Mouse (Mus musculus): Measurements from ENCODE around the gene Tmco1. TPM values are rescaled to one million over a fixed set of nuclear protein-coding genes. Genes with fewer than 3 reads are reported as not detected.
"Not testable (repeated sequence)": the region's sequence is repeated elsewhere in the genome, so short reads cannot be mapped to it uniquely, and the experiment has no call there.

Gene Tmco1
- polyA plus RNA-seq, 1 experiment from 2014 or later = 79.7 TPM

DNA sequence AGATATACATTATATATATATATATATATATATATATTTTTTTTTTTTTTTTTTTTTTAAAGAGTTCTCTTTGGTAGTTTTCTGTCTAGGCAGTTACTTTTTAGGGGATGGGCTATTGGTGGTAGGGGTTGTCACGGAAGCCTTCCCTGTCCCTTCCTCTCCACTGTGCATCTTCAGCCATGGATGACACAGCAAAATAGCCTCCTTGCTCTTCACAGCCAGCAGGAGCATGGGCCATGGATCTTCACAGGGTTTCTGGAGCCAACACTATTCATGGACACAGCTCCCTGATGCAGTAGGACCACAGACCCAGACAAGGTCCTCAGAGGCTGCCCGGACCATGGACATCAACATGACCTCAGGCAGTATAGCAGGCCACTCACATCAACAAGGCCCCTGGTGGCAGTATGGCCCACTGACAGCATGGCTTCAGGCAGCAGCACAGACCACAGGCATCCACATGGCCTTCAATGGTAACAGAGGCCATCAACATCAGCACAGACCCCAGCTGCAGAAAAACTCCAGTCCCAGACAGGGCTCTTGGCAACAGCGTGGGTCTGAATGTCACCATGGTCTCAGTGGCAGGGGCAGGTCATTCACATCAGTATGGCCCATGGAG is 32.8 kb downstream of the Tmco1 start:
- no peak overlapping the region for H3K9ac ChIP-seq (replicated peaks; ENCODE audit: low read depth, low read length)
- no peaks in the 10 kb centered on the region for H3K27me3 ChIP-seq (replicated peaks; ENCODE audit: control insufficient read depth, insufficient read depth, low read length)
- H3K36me3 ChIP-seq (ENCODE audit: control insufficient read depth, insufficient read depth) = no peaks in the 10 kb centered on the region
- no peak overlapping the region for H3K4me3 ChIP-seq (replicated peaks; ENCODE audit: low read length)
- H3K9me3 ChIP-seq (ENCODE audit: control insufficient read depth, low read length) = no peaks in the 10 kb centered on the region
- peaks cover 11% of the 10 kb centered on the region; the same call in 1 of the 2 replicates for H3K4me1 ChIP-seq (replicated peaks; ENCODE audit: control insufficient read depth, insufficient read depth, low read length)
- no peak overlapping the region for H3K27ac ChIP-seq (ENCODE audit: low read length)
- no peak for ATAC-seq
- no peak overlapping the region; the same call in 1 of the 2 replicates for H3K4me2 ChIP-seq (ENCODE audit: low read length)
- 94% methylated on average over 3 of the region's 3 CpGs for WGBS

DNA sequence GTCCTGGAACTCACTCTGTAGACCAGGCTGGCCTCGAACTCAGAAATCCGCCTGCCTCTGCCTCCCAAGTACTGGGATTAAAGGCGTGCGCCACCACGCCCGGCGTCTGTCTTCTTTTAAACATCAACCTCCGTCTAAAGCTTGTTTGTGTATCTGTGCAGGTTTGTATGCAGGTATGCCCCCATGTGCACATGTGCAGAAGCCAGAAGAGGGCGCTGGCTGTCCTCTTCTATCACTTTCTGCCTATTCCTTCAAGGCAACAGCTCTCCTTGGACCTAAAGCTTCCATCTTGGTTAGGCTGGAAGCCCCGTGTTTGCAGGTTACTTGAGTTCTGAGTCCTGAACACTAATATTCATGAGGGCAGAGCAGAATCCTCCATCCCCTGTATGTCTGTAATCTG is 34.7 kb downstream of the Tmco1 start:
- Histone ChIP-seq H3K9me3 (ENCODE audit: control insufficient read depth, low read length) (no peaks in the 10 kb centered on the region), H3K27me3 (replicated peaks; ENCODE audit: control insufficient read depth, insufficient read depth, low read length) (no peaks in the 10 kb centered on the region), H3K4me1 (replicated peaks; ENCODE audit: control insufficient read depth, insufficient read depth, low read length) (peaks cover 7% of the 10 kb centered on the region; the same call in 1 of the 2 replicates), H3K36me3 (ENCODE audit: control insufficient read depth, insufficient read depth) (no peaks in the 10 kb centered on the region), H3K4me3 (replicated peaks; ENCODE audit: low read length) (no peak overlapping the region), H3K27ac (ENCODE audit: low read length) (no peak overlapping the region), H3K4me2 (ENCODE audit: low read length) (no peak overlapping the region), H3K9ac (replicated peaks; ENCODE audit: low read depth, low read length) (no peak overlapping the region)
- ATAC-seq = no peak
- 91% methylated on average over 9 of the region's 10 CpGs for WGBS

GRCm38 (mm10) chr1:167345994-167346520 is 37.9 kb downstream of the Tmco1 start:
- WGBS = 94% methylated on average over 10 of the region's 10 CpGs
- not testable (repeated sequence) for ATAC-seq

DNA sequence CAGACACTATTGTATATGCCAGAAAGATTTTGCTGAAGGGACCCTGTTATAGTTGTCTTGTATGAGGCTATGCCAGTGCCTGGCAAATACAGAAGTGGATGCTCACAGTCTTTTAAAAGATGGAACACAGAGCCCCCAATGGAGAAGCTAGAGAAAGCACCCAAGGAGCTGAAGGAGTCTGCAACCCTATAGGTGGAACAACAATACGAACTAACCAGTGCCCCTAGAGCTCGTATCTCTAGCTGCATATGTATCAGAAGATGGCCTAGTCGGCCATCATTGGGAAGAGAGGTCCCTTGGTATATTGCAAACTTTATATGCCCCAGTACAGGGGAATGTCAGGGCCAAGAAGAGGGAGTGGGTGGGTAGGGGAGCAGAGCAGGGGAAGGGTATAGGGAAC is 41.0 kb downstream of the Tmco1 start:
- 51% methylated on average over 3 of the region's 3 CpGs for WGBS
- H3K9me3 ChIP-seq (ENCODE audit: control insufficient read depth, low read length); H3K4me3 ChIP-seq (replicated peaks; ENCODE audit: low read length); ATAC-seq; H3K9ac ChIP-seq (replicated peaks; ENCODE audit: low read depth, low read length); H3K27ac ChIP-seq (ENCODE audit: low read length); H3K4me1 ChIP-seq (replicated peaks; ENCODE audit: control insufficient read depth, insufficient read depth, low read length); H3K27me3 ChIP-seq (replicated peaks; ENCODE audit: control insufficient read depth, insufficient read depth, low read length); H3K36me3 ChIP-seq (ENCODE audit: control insufficient read depth, insufficient read depth); H3K4me2 ChIP-seq (ENCODE audit: low read length): not testable (repeated sequence)

More at GRCm38 (mm10) chr1:167345994-167346520, 37.9 kb downstream of the Tmco1 start:
- H3K27me3 ChIP-seq (replicated peaks; ENCODE audit: control insufficient read depth, insufficient read depth, low read length); H3K9ac ChIP-seq (replicated peaks; ENCODE audit: low read depth, low read length); H3K4me2 ChIP-seq (ENCODE audit: low read length); H3K27ac ChIP-seq (ENCODE audit: low read length); H3K4me1 ChIP-seq (replicated peaks; ENCODE audit: control insufficient read depth, insufficient read depth, low read length); H3K4me3 ChIP-seq (replicated peaks; ENCODE audit: low read length); H3K36me3 ChIP-seq (ENCODE audit: control insufficient read depth, insufficient read depth); H3K9me3 ChIP-seq (ENCODE audit: control insufficient read depth, low read length): not testable (repeated sequence)

- H3K4me2 ChIP-seq (ENCODE audit: low read length) = peak within 1 kb of the TSS; percentile 81
- peak within 1 kb of the TSS; percentile 57 for H3K27ac ChIP-seq (ENCODE audit: low read length)
- H3K9me3 ChIP-seq (ENCODE audit: control insufficient read depth, low read length) = no peaks in the 10 kb centered on the region
- peak within 1 kb of the TSS; percentile 72 for H3K9ac ChIP-seq (replicated peaks; ENCODE audit: low read depth, low read length)
- H3K27me3 ChIP-seq (replicated peaks; ENCODE audit: control insufficient read depth, insufficient read depth, low read length) = no peaks in the 10 kb centered on the region
- H3K36me3 ChIP-seq (ENCODE audit: control insufficient read depth, insufficient read depth) = no peaks in the 10 kb centered on the region; the same call in 1 of the 2 replicates
- H3K4me3 ChIP-seq (replicated peaks; ENCODE audit: low read length) = peak within 1 kb of the TSS; percentile 77
- WGBS = under 1% methylated on average over 55 of the region's 55 CpGs
- H3K4me1 ChIP-seq (replicated peaks; ENCODE audit: control insufficient read depth, insufficient read depth, low read length) = 0 out of 2 replicates have a peak, but pooled peaks cover 3% of the 10 kb centered on the region
- peak; percentile 98 for ATAC-seq
Measured at GRCm38 (mm10) chr1:167349815-167350596, 41.8 kb downstream of the Tmco1 start, which contains the start of gene Aldh9a1. Gene Aldh9a1 (plus strand): TSS chr1:167349991.

- no peak overlapping the region; the same call in 1 of the 2 replicates for H3K27ac ChIP-seq (ENCODE audit: low read length)
- H3K9ac ChIP-seq (replicated peaks; ENCODE audit: low read depth, low read length) = peak overlapping the region; percentile 72
- H3K27me3 ChIP-seq (replicated peaks; ENCODE audit: control insufficient read depth, insufficient read depth, low read length) = no peaks in the 10 kb centered on the region
- 0 out of 2 replicates have a peak, but pooled peaks cover 3% of the 10 kb centered on the region for H3K4me1 ChIP-seq (replicated peaks; ENCODE audit: control insufficient read depth, insufficient read depth, low read length)
- H3K36me3 ChIP-seq (ENCODE audit: control insufficient read depth, insufficient read depth) = no peaks in the 10 kb centered on the region; the same call in 1 of the 2 replicates
- H3K9me3 ChIP-seq (ENCODE audit: control insufficient read depth, low read length) = no peaks in the 10 kb centered on the region
- no peak; the same call in 1 of the 2 replicates for ATAC-seq
- WGBS = 34% methylated on average over 13 of the region's 13 CpGs
- H3K4me3 ChIP-seq (replicated peaks; ENCODE audit: low read length) = peak overlapping the region; percentile 77
- peak overlapping the region; percentile 81 for H3K4me2 ChIP-seq (ENCODE audit: low read length)
Measured at GRCm38 (mm10) chr1:167350597-167351415, 42.6 kb downstream of the Tmco1 start.

GRCm38 (mm10) chr1:167352403-167352802 is 44.2 kb downstream of the Tmco1 start:
- ATAC-seq = no peak
- H3K4me3 ChIP-seq (replicated peaks; ENCODE audit: low read length) = no peak overlapping the region
- no peak overlapping the region for H3K4me2 ChIP-seq (ENCODE audit: low read length)
- no peaks in the 10 kb centered on the region for H3K27me3 ChIP-seq (replicated peaks; ENCODE audit: control insufficient read depth, insufficient read depth, low read length)
- no peaks in the 10 kb centered on the region for H3K9me3 ChIP-seq (ENCODE audit: control insufficient read depth, low read length)
- no peak overlapping the region for H3K27ac ChIP-seq (ENCODE audit: low read length)
- 0 out of 2 replicates have a peak, but pooled peaks cover 3% of the 10 kb centered on the region for H3K4me1 ChIP-seq (replicated peaks; ENCODE audit: control insufficient read depth, insufficient read depth, low read length)
- H3K9ac ChIP-seq (replicated peaks; ENCODE audit: low read depth, low read length) = no peak overlapping the region
- 89% methylated on average over 14 of the region's 14 CpGs for WGBS
- no peaks in the 10 kb centered on the region; the same call in 1 of the 2 replicates for H3K36me3 ChIP-seq (ENCODE audit: control insufficient read depth, insufficient read depth)

GRCm38 (mm10) chr1:167357387-167357786 is 49.2 kb downstream of the Tmco1 start:
- no peaks in the 10 kb centered on the region for H3K9me3 ChIP-seq (ENCODE audit: control insufficient read depth, low read length)
- 93% methylated on average over 9 of the region's 9 CpGs for WGBS

More at GRCm38 (mm10) chr1:167357387-167357786, 49.2 kb downstream of the Tmco1 start:
- Histone ChIP-seq H3K36me3 (ENCODE audit: control insufficient read depth, insufficient read depth) (no peaks in the 10 kb centered on the region; the same call in 1 of the 2 replicates), H3K27me3 (replicated peaks; ENCODE audit: control insufficient read depth, insufficient read depth, low read length) (no peaks in the 10 kb centered on the region), H3K9ac (replicated peaks; ENCODE audit: low read depth, low read length) (no peak overlapping the region), H3K4me2 (ENCODE audit: low read length) (no peak overlapping the region), H3K4me1 (replicated peaks; ENCODE audit: control insufficient read depth, insufficient read depth, low read length) (no peaks in the 10 kb centered on the region), H3K27ac (ENCODE audit: low read length) (no peak overlapping the region), H3K4me3 (replicated peaks; ENCODE audit: low read length) (no peak overlapping the region)
- no peak for ATAC-seq

Measured in forebrain, embryonic 16.5 days (tissue).